Mouse (Mus musculus) T-cell, adult 2 months (primary cell): ENCODE results near the gene Itk.

Experiments used
- DNase-seq: peaks from one replicate; pipeline ENCODE4 v3.0.0; 2022; ENCODE audit warnings: low spot score

Gene Itk

DNA sequence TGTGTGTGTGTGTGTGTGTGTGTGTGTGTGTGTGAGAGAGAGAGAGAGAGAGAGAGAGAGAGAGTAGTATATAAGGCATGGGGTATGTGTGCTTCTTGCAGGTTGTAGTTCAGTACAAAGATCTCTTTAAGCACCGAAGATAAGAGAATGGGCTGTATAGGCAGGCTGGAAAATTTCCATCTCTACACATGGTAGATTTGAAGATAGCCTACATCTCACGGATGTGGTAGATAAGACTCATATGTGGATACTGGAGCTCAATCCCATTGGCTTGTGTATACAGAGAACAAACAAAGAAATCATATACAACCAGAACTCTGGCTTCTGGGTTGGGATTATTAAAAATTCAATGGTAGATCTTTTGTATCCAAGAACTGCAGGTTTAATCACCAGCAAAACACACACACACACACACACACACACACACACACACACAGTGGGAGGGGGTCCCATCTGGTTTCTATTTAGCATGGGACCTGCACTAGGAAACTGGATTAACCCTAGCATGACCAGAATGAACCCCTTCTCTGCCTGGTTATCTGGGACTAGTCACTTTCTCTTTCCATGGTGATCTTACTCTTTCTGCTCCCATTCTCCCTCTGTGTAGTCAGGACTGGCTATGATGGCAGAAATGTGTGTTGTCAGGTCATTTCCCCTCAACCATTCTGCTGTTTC lies 28.2 kb downstream of the Itk start:
- no peak for DNase-seq

DNA sequence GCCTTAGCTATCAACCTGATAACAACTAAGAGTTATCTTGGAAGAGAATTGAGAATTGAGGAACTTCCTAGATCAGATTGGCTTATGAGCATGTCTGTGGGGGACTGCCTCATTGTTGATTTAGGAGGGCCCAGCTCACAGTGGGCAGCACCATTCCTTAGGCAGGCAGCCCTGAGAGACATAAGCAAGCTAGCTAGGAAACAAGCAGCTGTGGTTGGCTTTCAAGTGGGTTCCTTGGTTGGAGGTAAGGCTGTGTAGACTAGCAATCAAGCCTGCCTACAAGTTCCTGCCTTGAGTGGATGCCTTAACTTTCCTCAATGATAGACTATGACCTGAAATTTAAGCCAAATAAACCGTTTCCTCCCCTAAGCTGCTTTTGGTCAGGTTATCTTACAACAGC lies 30.9 kb downstream of the Itk start:
- DNase-seq: peak; percentile 67

DNA sequence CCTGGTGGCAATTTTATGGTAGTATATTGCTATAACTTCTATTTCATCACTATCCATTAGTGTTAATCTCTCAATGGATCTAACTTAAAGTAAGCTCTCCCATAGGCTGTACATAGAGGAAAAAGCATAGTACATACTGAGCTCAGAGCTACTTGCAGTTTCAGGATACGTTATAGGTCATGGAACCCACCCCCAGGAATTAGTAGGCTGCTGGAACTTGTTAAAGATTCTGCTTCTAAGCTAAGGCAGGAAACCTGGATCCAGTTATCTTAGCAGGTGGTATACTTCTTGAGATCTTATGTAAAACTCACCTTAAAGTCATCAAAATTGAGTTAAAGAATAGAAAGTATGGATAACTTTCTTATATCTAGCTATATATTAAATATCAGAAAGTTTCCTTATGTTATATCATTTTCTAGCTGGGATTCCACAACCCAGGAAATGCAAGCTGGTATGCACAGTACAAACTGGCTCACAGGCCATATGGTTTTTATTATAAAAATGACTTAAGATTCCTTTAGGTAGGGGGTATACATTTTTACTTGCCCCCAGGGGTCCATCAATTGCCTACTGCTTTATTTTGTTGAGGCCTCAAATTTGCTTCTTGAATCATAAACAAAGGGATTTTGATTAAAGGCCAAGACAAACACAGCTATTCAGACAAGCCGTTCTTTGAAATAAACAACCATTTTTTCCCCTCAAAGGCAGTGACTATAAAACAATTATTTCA lies 39.5 kb downstream of the Itk start:
- DNase-seq: no peak

GRCm38 (mm10) chr11:46348416-46348815 lies 40.9 kb downstream of the Itk start:
- DNase-seq: no peak

DNA sequence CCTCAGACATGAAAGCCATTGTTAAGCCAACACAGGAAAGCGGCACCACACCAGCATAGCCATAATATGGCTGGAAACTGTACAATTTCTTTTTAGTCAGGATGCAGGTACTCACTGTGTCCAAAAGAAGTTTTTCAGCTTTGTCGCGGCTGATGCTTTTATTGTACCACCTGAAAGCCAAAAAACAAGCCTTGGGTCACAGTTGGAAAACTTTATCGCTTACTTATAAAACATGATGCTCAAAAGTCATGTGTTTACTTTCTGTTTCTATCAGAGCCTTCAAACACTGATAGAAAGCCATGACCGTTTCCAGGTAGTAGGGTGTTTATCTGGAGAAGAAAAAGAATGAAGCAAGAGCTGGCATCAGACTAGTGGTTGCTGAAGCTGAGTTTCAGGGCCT lies 41.6 kb downstream of the Itk start:
- DNase-seq: peak; percentile 34

DNA sequence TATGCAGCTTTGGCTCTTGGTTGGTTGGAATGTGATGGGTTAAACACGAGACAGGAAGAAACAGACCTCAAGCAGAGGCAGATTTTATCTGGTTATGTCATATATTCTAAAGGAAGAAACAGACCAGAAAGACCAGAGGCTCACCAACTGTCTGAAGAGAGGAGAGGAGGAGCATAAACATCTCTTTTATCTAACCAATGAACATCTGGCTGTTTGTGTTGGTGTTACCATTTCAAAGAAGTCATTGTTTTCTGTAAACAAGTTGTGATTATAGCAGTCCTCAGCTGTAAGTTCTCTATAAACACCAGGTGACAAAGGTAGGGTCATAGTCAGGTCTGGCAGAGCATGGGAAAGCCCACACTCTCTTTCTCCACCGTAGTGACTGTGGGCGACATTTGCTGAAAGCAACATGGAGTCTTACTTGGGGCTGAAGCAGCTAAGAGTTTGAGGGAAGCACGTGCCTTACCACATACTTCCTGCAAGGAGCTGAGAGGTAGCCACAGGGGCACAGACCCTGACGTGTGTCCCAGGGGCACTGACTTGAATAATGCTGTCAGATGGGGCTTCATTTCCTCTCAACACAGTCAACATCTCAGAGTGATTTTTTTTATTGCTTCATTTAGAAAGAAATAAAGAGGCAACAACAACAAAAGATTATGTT lies 45.3 kb downstream of the Itk start:
- DNase-seq: peak; percentile 90

DNA sequence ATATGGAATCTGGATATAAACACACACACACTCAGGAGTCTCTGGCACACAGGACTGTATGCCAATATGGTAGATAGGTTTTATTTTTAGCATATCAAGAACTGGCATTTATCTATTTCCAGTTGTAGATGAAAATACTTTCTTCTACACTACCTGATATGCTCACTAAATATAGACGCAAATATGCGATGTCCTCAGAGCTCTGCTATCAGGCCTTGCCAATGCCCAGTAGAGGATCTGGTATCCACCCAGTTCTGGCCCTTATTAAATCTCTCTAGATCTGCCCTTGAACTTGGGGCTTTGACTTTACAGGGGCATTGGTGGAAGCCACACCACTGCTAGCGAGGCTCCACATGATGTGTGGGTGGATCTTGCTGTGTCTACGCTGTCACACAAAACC lies 47.4 kb downstream of the Itk start:
- DNase-seq: no peak

- no peak for DNase-seq
Observed at GRCm38 (mm10) chr11:46336020-46336419, 53.3 kb downstream of the Itk start.

GRCm38 (mm10) chr11:46332217-46332616 lies 57.1 kb downstream of the Itk start:
- no peak for DNase-seq

DNA sequence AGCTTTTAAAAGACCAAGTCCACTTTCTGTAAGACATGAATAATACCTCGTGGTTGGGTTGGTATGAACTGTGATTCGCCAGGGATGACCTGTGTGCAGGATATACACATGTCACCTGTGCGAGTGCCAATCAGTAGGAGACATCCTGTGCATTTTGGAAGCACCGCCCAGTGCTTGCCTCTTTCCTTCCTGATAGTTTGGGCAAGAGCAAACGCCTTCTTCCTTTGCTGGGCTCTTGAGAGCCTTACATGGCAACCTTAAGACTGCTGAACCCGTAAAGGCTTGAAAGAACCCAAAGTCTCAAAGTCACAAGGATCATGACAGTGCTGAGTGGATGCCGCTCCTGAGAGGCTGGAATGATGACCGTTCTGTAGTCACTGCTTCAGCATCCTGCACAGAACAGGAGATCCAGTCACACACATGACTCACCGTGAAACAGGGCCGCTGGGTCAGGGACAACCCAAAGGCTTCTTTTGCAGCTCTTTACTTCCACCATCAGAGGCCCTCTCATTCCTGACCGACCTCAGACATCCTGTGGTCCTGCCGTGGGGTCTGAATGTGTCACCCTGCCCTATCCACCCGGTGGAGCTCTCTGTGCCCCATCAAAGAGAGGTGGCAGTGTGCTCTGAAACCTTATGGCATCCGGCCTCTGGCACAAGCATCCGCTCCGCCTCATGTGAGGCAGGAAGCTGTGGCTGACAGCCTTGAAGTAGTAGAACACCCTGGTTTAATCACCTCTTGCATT lies 62.9 kb downstream of the Itk start:
- peak; percentile 90 for DNase-seq

GRCm38 (mm10) chr11:46321559-46321958 lies 67.8 kb downstream of the Itk start:
- no peak for DNase-seq

DNA sequence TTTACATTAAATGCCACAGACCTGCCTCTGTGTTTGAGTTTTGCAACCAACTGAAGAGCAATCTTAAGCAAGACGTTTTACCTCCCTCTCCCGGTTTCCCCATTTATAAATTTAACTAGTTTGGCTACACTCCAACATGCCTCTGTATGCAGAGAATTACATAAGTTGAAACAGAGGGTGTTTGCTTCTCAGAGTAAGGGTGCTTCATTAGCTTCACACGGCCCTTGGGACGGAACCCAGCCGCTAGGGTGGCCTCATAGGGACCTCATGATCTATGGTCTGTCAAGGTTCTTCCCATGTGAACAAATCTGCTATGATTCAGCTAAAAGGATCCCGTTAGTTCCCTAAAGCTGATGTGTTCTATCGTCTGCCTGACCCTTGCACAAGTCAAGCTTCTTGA lies 74.8 kb downstream of the Itk start:
- DNase-seq: no peak

GRCm38 (mm10) chr11:46313851-46314250 lies 75.5 kb downstream of the Itk start:
- DNase-seq: peak; percentile 52

DNA sequence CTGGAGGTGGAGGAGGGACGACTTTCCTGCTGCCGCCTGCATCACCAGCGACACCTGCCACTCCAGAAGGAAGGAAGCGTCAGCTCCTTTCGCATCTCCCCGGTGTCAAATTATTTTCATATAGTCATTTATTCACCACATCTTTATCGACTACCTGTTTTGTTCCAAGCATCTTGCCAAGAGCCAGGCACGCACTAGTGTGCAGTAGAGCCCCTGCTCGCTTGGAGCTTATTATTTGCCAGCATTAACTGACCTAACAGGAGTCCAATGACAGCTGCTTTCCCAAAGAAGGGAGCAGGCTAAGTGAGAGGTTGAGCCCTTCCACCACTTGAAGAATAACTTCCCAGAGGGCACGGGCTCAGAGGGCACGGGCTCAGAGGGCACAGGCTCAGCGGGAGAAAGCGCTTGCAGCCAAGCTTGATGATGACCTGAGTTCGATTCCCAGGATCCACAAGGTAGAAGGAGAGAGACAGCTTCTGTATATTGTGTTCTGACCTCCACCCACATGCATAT lies 76.7 kb downstream of the Itk start, which contains the start of gene Cyfip2:
TSS of gene Cyfip2 (minus strand) at position 337 of the 513 bp plus-strand sequence.
- no peak for DNase-seq

- peak; percentile 82 for DNase-seq
Observed at GRCm38 (mm10) chr11:46311703-46312522, 77.4 kb downstream of the Itk start.

GRCm38 (mm10) chr11:46311181-46311702 lies 78.1 kb downstream of the Itk start:
- DNase-seq: peak; percentile 76

GRCm38 (mm10) chr11:46310647-46311063 lies 78.7 kb downstream of the Itk start:
- no peak for DNase-seq

DNA sequence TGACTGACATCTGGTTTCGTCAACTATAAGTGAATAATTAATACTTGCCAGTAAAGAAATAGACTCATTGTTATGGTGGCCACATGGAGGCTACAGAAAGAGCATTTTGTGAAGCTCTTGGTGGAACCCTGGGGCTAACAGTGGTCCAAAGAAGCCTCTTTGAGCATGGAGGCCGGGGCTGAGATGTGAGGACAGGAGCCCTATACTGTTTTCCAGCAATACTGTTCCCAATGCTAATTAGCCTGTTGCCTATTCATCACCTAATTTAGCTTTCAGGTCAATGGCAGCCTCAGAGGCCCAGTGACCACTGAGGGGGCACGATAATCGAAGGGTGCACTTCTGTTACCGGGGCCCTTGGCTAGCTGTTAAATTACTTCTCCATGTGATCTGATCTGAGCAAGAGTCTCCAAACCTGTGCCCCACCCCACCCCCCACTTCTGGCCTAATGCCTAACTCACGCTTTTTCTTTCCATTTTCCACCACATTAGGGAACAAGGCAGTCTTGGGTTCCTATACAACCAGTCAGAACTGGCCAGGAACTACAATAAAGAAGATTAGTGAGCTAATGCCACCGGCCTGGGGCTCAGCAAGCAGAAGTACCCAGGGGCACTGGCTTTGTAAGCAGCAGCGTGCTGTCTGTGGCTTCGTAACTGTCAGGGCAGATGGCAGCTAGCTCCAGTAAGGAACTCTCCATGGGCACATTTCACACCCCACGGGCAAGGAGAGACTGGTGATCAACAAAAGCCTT lies 79.3 kb downstream of the Itk start:
- DNase-seq: no peak

DNA sequence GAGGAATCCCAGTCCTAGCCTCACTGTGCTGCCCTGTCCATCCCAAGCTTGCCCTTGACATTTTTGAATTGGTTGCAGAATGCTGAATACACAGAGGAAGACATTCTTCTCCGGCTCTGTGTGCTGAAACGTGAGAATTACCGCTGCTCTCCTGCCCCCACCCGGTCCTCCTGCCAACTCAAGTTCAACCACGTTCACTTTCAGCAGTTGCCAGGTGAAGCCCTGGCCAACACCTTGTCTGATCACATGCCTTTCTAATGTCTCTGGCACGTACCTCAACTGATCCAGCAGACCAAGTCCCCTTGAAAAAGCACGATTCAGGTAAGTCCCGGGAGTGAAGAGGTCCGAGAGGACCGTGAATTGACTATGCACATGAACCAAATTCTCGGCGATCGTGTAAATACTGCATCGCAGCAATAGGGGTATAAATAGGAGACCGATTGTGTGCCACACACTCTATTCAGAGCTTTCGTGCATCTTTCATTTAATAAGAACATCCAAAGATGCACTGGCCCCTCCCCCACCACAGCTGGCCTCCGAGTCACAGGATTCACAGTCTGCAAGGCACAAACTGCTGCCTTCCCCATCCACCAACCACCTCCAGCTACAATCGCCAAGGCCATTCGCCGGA lies 80.1 kb downstream of the Itk start:
- peak; percentile 37 for DNase-seq
